Mouse (Mus musculus) urinary bladder, postnatal 25 days (tissue): ENCODE results near the gene Vkorc1l1.

Experiments used
- DNase-seq: peaks from one replicate; pipeline ENCODE4 v3.0.0; 2022; ENCODE audit warnings: low spot score

Gene Vkorc1l1

DNA sequence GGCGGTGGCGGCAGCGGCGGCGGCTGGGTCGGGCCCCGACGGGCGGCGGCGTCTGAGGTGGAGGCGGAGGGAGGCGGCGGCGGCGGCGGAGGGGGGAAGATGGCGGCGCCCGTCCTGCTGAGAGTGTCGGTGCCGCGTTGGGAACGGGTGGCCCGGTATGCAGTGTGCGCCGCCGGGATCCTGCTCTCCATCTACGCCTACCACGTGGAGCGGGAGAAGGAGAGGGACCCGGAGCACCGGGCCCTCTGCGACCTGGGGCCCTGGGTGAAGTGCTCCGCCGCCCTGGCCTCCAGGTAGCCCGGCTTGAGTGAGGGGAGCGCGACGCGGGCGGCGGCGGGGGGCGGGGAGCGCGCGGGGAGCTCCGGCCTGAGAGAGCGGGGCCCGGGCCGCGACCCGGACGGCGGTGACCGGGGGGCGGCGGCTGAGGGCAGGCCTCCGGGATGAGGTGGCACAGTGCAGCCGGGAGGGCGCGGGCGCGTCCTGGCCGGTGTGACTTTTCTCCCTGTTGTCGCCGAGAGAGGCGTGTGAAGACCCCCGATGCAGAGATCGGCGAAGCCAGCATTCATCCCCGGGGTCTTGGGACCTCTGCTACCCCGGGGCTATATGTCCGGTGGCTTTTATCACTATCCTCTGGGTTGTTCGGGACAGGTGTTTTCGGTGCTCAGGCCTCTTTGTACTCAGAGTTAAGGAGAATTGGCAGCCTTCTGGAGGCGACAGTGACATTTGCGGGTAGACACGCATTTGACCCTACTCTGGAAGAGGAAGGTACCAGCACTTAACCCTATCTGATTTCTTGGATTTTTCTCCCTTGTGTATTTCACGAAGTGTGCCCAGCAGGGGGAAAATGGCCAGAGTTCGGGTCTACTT is 536 bp downstream of the Vkorc1l1 start:
- peak; percentile 38 for DNase-seq

GRCm38 (mm10) chr5:129943402-129943801 is 1.6 kb downstream of the Vkorc1l1 start:
- no peak for DNase-seq

DNA sequence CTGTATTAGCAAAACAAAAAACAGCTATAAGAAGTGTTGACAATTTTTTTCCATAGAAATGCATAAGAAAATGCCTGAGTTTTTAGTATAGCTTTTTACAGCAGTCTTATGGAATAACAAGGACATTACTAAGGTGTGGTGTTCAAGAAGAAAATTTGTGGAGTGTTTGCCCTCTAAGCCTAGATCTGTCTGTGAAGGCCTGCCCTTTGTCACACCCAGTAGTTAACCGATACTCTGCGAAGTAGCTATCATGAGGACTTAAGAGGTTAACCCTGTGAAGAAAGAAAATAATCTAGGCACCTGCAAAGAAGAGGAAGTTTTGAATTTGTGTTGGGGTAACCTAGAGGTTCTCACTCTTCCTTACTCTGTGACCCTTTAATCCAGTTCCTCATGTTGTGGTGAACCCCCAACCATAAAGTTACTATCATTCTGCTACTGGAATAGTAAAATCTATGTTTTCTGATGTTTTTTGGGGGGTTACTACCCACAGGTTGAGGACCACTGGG is 5.8 kb downstream of the Vkorc1l1 start:
- DNase-seq: no peak

DNA sequence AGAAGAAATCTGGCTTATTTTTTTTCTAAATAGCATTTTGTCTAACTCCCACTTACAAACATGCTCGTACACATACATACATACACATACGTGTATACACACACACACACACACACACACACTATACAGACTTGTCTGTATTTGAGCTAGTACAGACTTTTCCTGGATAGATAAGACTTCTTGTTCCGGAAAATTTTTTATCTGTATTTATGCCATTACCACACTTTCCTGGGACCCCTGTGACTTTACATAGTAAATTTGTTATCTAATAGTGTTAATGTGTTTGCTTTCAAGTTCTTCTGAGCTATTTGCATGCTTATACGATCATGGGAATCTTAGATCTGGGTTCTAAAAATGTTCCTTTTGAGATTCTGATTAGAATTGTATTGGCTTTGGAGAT is 10.4 kb downstream of the Vkorc1l1 start:
- DNase-seq: no peak

- DNase-seq: no peak
Measured at GRCm38 (mm10) chr5:129954473-129955254, 12.9 kb downstream of the Vkorc1l1 start.

- no peak for DNase-seq
Measured at GRCm38 (mm10) chr5:129955792-129956191, 14.0 kb downstream of the Vkorc1l1 start.

DNA sequence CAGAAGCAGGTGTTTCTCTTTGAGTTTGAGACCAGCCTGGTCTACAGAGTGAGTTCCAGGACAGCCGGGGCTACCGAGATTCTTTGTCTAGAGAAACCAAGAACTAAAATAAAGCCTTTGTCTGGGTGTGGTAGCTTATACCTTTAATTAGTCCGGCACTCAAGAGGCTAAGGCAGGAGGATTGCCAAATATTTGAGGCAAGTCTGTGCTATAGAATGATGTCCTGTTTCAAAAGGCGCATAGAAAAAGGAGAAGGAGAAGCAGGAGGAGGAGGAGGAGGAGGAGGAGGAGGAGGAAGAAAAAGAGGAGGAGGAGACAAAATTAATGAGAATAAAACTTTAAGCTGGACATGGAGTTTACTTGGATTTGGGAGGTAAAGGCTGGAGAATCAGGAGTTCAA is 21.5 kb downstream of the Vkorc1l1 start:
- no peak for DNase-seq

DNA sequence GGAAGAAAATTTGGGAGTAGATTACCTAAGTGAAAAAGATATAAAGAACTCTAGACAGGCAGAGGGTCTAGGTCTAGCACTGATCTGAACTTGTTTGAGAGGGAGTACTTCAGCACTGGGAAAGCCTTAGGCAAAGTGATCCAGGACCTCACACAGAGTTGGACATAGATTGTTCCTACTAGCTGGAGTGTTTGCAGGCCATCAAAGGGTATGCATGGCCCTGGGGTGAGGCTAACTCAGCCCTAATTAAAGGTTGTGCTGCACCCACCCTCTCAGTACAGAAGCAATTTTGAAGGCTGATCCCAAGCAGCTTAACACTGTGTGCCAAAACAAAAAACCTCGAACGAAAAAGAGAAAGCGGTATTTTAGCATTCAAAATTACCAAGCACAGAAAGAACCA is 24.7 kb downstream of the Vkorc1l1 start:
- DNase-seq: no peak

DNA sequence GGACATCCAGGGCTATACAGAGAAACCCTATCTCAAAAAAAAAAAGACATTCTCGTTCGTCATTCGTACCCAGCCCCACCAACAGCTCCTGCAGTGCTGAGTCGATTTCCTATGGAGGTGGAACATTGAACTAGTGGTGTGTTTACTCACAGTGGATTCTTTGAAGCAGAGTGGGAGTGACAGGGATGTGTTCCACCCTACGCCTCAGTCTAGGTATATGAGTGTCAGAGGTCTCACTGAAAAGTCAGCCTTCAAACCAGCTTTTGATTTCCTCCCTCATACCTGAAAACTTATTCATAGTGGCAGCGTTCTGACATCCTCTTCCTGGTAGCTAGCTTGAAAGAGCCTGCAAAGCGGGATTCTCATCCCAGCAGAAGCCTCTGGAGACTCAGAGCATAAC is 26.6 kb downstream of the Vkorc1l1 start:
- no peak for DNase-seq

- DNase-seq: no peak
Measured at GRCm38 (mm10) chr5:129971491-129971890, 29.7 kb downstream of the Vkorc1l1 start.

DNA sequence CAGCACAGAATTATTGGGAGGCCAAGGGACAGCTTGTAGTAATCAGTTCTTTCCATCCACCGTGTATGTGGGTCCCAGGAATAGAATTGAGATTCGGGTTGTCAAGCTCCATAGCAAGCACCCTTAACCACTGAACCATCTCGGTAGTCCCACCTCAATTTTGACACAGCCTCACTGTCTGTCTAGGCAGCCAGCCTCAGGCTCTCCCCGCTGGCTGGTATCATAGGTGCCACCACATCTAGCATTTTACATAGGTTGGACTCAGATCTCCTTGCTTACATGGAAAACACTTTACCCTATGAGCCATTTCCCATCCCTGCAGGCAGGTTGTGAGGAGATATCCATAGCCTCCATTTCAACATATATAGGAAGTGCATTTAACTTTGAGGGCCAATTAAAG is 32.6 kb downstream of the Vkorc1l1 start:
- no peak for DNase-seq

GRCm38 (mm10) chr5:129974866-129975311 is 33.1 kb downstream of the Vkorc1l1 start:
- no peak for DNase-seq

GRCm38 (mm10) chr5:129977768-129978167 is 36.0 kb downstream of the Vkorc1l1 start:
- DNase-seq: no peak

- DNase-seq: no peak
Measured at GRCm38 (mm10) chr5:129978608-129979007, 36.8 kb downstream of the Vkorc1l1 start.

GRCm38 (mm10) chr5:129980216-129980615 is 38.4 kb downstream of the Vkorc1l1 start:
- no peak for DNase-seq

DNA sequence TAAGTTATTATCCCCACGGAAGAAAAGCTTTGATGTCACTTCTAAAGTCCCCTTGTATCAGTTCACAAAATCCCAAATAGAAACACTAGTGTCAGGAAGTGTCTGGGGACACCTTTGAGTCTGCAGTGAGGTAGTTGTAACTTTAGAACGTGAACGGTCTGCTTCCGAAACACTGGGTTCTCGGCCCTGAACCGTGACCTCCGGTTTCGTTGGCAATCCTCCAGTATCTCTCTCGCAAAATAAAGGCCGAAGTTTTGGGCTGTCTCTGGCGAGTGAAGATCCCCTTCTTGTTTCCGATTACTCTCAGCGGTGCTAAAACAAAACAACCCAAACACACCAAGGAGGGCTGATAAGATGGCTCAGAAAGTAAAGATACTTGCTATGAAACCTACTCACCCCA is 47.6 kb downstream of the Vkorc1l1 start:
- no peak for DNase-seq

DNA sequence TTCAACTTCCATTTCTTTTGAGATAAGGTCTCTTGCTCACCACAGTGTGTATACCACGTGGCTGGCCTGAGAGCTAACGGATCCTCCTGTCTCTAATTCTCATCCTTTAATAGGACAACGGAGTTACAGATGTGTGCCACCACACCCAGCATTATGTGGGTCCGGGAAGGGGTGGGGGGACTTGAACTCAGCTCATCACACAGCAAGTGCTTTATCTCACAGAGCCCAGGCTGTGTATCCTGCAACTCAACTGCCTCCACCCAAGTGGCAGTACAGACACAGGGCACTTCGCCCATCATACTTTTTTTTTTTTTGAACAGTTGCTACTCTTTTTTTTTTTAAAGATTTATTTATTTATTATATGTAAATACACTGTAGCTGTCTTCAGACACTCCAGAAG is 50.1 kb downstream of the Vkorc1l1 start:
- DNase-seq: no peak

DNA sequence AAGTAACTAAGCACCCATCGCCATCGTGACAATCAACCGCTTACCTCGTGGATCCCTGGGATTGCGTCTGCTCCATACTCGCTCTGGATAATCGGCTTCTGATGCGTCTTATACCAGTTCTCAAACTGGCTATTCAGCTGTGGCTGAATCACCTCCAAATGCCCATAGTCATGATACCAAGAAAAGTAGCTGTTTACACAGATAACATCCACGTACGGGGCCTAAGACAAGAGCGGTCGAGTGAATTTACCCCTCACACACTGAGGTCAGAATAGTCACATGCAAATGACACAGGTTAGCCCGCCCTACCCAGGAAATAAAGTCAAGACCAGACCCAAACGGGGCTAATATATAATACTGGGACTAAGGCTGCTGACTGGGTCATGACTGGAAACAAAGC is 51.6 kb downstream of the Vkorc1l1 start:
- no peak for DNase-seq

- DNase-seq: no peak
Measured at GRCm38 (mm10) chr5:129994989-129995388, 53.2 kb downstream of the Vkorc1l1 start.

GRCm38 (mm10) chr5:129997700-129998099 is 55.9 kb downstream of the Vkorc1l1 start:
- no peak for DNase-seq

DNA sequence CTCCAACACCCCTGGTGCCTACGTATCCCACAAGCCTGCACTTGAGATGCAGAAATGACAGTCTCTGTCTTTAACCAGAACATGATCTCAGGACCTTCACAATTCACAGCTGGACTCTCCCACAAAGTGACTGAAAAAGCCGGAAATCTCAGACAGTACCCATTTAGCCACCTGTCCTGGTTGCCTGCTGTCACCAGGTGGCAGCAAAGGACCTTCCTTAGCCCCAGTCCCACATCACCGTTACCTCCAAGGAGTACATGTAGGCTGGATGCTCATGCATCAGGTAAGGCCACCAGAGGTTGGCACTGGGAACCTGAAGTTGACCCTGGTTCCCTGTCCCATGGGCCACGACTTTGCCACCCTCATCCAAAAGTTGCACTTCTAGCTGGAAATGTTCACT is 57.3 kb downstream of the Vkorc1l1 start:
- DNase-seq: peak; percentile 43

DNA sequence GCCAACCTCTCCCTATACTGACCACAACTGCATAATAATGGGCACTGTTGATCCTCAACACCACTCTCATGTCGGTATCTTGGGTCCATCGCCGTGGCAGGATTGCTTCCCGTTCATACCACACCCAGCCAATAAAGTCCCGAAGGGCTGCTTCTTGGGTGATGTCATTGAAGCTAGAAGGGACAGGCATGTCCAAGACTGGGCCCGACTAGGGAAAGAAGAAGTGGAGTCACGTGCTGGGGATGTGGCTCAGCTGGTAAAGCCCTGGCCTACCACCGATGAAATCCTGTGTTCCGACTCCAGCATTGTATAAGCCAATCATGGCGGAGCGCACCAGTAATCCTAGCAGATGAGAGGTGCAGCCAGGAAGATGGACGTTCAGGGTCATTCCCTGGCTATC is 59.0 kb downstream of the Vkorc1l1 start:
- DNase-seq: no peak
